Mouse (Mus musculus) megakaryocyte, adult 5-6 weeks (primary cell): ENCODE data around the gene Smdt1. TPM values are rescaled to one million over a fixed set of nuclear protein-coding genes. Genes with fewer than 3 reads are reported as not detected.
A peak's percentile ranks its signal among the peaks of the same experiment; 100 is the strongest.
"Not testable (repeated sequence)": the region's sequence is repeated elsewhere in the genome, so short reads cannot be mapped to it uniquely, and the experiment has no call there.

ENCODE experiments used
- ATAC-seq: 2 replicates; pipeline ENCODE4 v1.8.0; 2016; ENCODE audit warnings: mild to moderate bottlenecking, inconsistent platforms; ENCODE audit not compliant: poor library complexity, severe bottlenecking
- total RNA-seq, 2 experiments: library from RNA; stranded (forward) in 1 of 2; stranded (reverse) in 1 of 2; fragments of 153-499, 151-499 nt in 1 of 2; fragments of 221-1000, 200-1000 nt in 1 of 2; gene quantifications; 2 replicates each; pipeline versions ENCODE4 v1.2.3 to v1.2.4; 2015 to 2017

Gene Smdt1
- total RNA-seq, 2 experiments from 2014 or later: 170 to 229 TPM

- not testable (repeated sequence) for ATAC-seq
Observed at GRCm38 (mm10) chr15:82364561-82364960, 25.8 kb downstream of the Smdt1 start.

- ATAC-seq: no peak
Observed at GRCm38 (mm10) chr15:82368146-82368545, 29.4 kb downstream of the Smdt1 start.

- no peak for ATAC-seq
Observed at GRCm38 (mm10) chr15:82368851-82369250, 30.1 kb downstream of the Smdt1 start.

GRCm38 (mm10) chr15:82372446-82372845 lies 33.7 kb downstream of the Smdt1 start:
- no peak for ATAC-seq

- no peak for ATAC-seq
Observed at GRCm38 (mm10) chr15:82372991-82373390, 34.2 kb downstream of the Smdt1 start.

GRCm38 (mm10) chr15:82374437-82374836 lies 35.7 kb downstream of the Smdt1 start:
- no peak for ATAC-seq

- no peak for ATAC-seq
Observed at GRCm38 (mm10) chr15:82375855-82376254, 37.1 kb downstream of the Smdt1 start.

- ATAC-seq: no peak
Observed at GRCm38 (mm10) chr15:82376393-82377138, 37.8 kb downstream of the Smdt1 start.

- no peak for ATAC-seq
Observed at GRCm38 (mm10) chr15:82377701-82378100, 38.9 kb downstream of the Smdt1 start.

- ATAC-seq: no peak
Observed at GRCm38 (mm10) chr15:82378261-82379180, 39.8 kb downstream of the Smdt1 start.

- ATAC-seq: no peak
Observed at GRCm38 (mm10) chr15:82379511-82379870, 40.7 kb downstream of the Smdt1 start.

GRCm38 (mm10) chr15:82379871-82380713 lies 41.3 kb downstream of the Smdt1 start, which contains the start of gene Cyp2d22:
TSS of gene Cyp2d22 (minus strand) at chr15:82380260.
- ATAC-seq: peak; percentile 76

GRCm38 (mm10) chr15:82380714-82381062 lies 41.9 kb downstream of the Smdt1 start:
- no peak for ATAC-seq

- ATAC-seq: no peak
Observed at GRCm38 (mm10) chr15:82382441-82382840, 43.7 kb downstream of the Smdt1 start.

GRCm38 (mm10) chr15:82385729-82386128 lies 47.0 kb downstream of the Smdt1 start:
- ATAC-seq: no peak

GRCm38 (mm10) chr15:82389916-82390315 lies 51.2 kb downstream of the Smdt1 start:
- ATAC-seq: not testable (repeated sequence)

- ATAC-seq: not testable (repeated sequence)
Observed at GRCm38 (mm10) chr15:82393922-82394321, 55.2 kb downstream of the Smdt1 start, which contains the start of gene Cyp2d11. TSS of gene Cyp2d11 (minus strand) at chr15:82394022.

- not testable (repeated sequence) for ATAC-seq
Observed at GRCm38 (mm10) chr15:82395955-82396354, 57.2 kb downstream of the Smdt1 start.
